Mouse (Mus musculus): ENCODE measurements around the gene Krt2.

- no peak for TF ChIP-seq CTCF (IDR thresholded peaks at IDR 0.05; ENCODE audit: insufficient read depth, low read length)
- TF ChIP-seq POLR2A (IDR thresholded peaks at IDR 0.05; ENCODE audit: borderline replicate concordance, extremely low read depth, low read depth, low read length) = no peak
Observed at GRCm38 (mm10) chr15:101773420-101773819, 44.5 kb downstream of the Krt2 start.
